Mouse (Mus musculus) hindbrain, embryonic 14.5 days (tissue): ENCODE data around the gene Pah. TPM values are rescaled to one million over a fixed set of nuclear protein-coding genes. Genes with fewer than 3 reads are reported as not detected.

ENCODE experiments used
- ATAC-seq: fragments of 200-750 bp; cut with Nextera tagmentation; 2 replicates; pipeline ENCODE4 v1.8.0; 2017; ENCODE audit warnings: moderate number of reproducible peaks, mild to moderate bottlenecking, moderate TSS enrichment, moderate library complexity; ENCODE audit not compliant: low FRiP score
- DNase-seq: peaks from one replicate; pipeline ENCODE4 v3.0.0-alpha.2; 2015; ENCODE audit warnings: low spot score
- H3K27ac ChIP-seq: fragments of 300-500 bp; sonication (generic); 2 replicates; pipeline ENCODE4 v1.5.1; 2014; ENCODE audit warnings: mild to moderate bottlenecking, moderate library complexity
- H3K27me3 ChIP-seq: fragments of 300-500 bp; sonication (generic); 2 replicates; pipeline ENCODE4 v1.6.1; 2014; ENCODE audit warnings: mild to moderate bottlenecking, low read length, mixed read lengths; ENCODE audit not compliant: control insufficient read depth, insufficient read depth
- H3K36me3 ChIP-seq: fragments of 300-500 bp; sonication (generic); replicated peaks from 2 replicates; pipeline ENCODE4 v1.6.1; 2014; ENCODE audit not compliant: control insufficient read depth, insufficient read depth
- H3K4me1 ChIP-seq: fragments of 300-500 bp; sonication (generic); replicated peaks from 2 replicates; pipeline ENCODE4 v1.6.1; 2014; ENCODE audit warnings: antibody characterized with exemption, low read length, mixed read lengths; ENCODE audit not compliant: control insufficient read depth, insufficient read depth
- H3K4me2 ChIP-seq: fragments of 300-500 bp; sonication (generic); replicated peaks from 2 replicates; pipeline ENCODE4 v1.6.1; 2014; ENCODE audit warnings: mild to moderate bottlenecking, moderate library complexity
- H3K4me3 ChIP-seq: fragments of 300-500 bp; sonication (generic); replicated peaks from 2 replicates; pipeline ENCODE4 v1.5.1; 2014; ENCODE audit warnings: mild to moderate bottlenecking, low read length
- H3K9ac ChIP-seq: fragments of 300-500 bp; sonication (generic); 2 replicates; pipeline ENCODE4 v1.6.1; 2014
- H3K9me3 ChIP-seq: fragments of 300-500 bp; sonication (generic); 2 replicates; pipeline ENCODE4 v1.6.1; 2016; ENCODE audit warnings: low read length; ENCODE audit not compliant: control insufficient read depth
- WGBS: fragments of 180-500 bp; shearing (Covaris S2); extraction: QIAGEN DNeasy Blood & Tissue Kit; methylation state at CpG from one replicate; pipeline ENCODE4 v1.1.7; 2014; 5-methylcytosine and 5-hydroxymethylcytosine counted together
- polyA plus RNA-seq: library from polyadenylated mRNA; unstranded; fragments of >200 nt; fragmentation: Nextera tagmentation; extraction: Ambion mirVana; gene quantifications from 2 replicates; pipeline ENCODE4 v1.2.1, GENCODE M21; 2014

Pah gene
- polyA plus RNA-seq, 1 experiment from 2014 or later = 0.12 TPM

DNA sequence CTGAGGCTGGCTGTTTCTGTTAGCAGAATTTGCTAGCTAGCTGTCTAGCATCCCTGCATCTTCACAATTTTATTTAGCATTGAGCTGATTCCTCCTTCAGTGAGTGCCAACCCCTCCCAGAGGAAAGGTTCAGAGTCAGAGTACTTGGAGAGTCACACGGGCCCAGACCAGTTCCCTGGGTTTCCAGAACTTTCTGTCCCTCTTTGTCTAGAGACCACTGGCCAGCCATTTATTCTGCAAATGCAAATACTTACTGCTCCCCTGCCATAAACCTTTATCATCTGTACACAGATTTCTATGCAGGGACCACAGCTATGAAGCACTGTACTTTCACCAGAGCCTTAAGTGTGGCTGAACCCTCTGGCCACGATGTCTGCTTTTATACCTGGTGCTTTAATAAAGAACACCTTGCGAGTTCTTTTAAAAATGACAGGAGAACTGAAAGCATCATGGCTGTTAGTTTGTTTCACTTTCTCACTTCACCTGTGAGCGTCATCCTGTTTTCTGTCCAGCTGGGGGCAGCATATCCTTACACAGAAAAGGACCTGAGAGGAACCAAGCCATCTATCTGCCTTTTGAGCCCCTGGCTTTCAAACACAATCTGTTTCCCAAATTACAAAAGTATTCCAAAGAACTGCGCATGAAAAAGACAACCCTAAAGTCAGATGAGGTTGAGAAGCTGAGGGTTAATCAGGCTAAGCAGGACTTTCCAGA is 74.9 kb downstream of the Pah start:
- Histone ChIP-seq H3K27ac (no peak overlapping the region), H3K36me3 (no peaks in the 10 kb centered on the region), H3K9ac (no peak overlapping the region), H3K4me1 (no peaks in the 10 kb centered on the region), H3K4me2 (0 out of 2 replicates have a peak overlapping the region, but pooled peaks have one; percentile 23), H3K9me3 (no peaks in the 10 kb centered on the region), H3K27me3 (no peaks in the 10 kb centered on the region), H3K4me3 (no peak overlapping the region)
- ATAC-seq = peak; percentile 24; the same call in 1 of the 2 replicates
- peak; percentile 79 for DNase-seq
- 45% methylated on average over 5 of the region's 5 CpGs for WGBS

- 45% methylated on average over 9 of the region's 9 CpGs for WGBS
- Histone ChIP-seq H3K36me3 (no peaks in the 10 kb centered on the region), H3K9me3 (no peaks in the 10 kb centered on the region), H3K4me3 (no peak overlapping the region), H3K9ac (no peak overlapping the region), H3K27me3 (no peaks in the 10 kb centered on the region), H3K4me2 (0 out of 2 replicates have a peak overlapping the region, but pooled peaks have one; percentile 23), H3K27ac (no peak overlapping the region), H3K4me1 (no peaks in the 10 kb centered on the region)
- DNase-seq = no peak
- peak; percentile 64 for ATAC-seq
These were observed 75.6 kb downstream of the Pah start for GRCm38 (mm10) chr10:87597075-87597677.

GRCm38 (mm10) chr10:87602151-87602550 is 80.6 kb downstream of the Pah start:
- H3K9me3 ChIP-seq = no peaks in the 10 kb centered on the region
- ATAC-seq (no peak), DNase-seq (no peak)
- H3K4me2 ChIP-seq = no peak overlapping the region
- no peaks in the 10 kb centered on the region for H3K4me1 ChIP-seq
- no peaks in the 10 kb centered on the region for H3K36me3 ChIP-seq
- H3K9ac ChIP-seq = no peak overlapping the region
- H3K27me3 ChIP-seq = no peaks in the 10 kb centered on the region
- H3K27ac ChIP-seq = no peak overlapping the region
- H3K4me3 ChIP-seq = no peak overlapping the region
- WGBS = 84% methylated on average over 1 of the region's 1 CpGs

GRCm38 (mm10) chr10:87625196-87625595 is 103.6 kb downstream of the Pah start:
- WGBS = 90% methylated on average over 1 of the region's 1 CpGs
- H3K4me1 ChIP-seq = no peaks in the 10 kb centered on the region

More at GRCm38 (mm10) chr10:87625196-87625595, 103.6 kb downstream of the Pah start:
- Histone ChIP-seq H3K27me3 (no peaks in the 10 kb centered on the region), H3K9me3 (no peaks in the 10 kb centered on the region), H3K4me3 (no peak overlapping the region), H3K36me3 (no peaks in the 10 kb centered on the region), H3K27ac (no peak overlapping the region), H3K4me2 (no peak overlapping the region), H3K9ac (no peak overlapping the region)
- ATAC-seq = no peak
- DNase-seq = no peak

Other genes with a start within 250 kb of the Pah start
- 9.3 and 13.5 TPM in 2 replicates for gene Ascl1, start 28.1 kb upstream of the Pah start, polyA plus RNA-seq